Mouse (Mus musculus) cerebellum, adult 2 months (tissue): ENCODE measurements around the gene Pcgf1.

Source experiments
- CTCF ChIP-seq: fragments of 200-500 bp; IDR thresholded peaks from 2 replicates; pipeline ENCODE4 v1.5.1; 2011; ENCODE audit warnings: low read depth, mild to moderate bottlenecking, control low read depth, low read length, moderate library complexity, borderline replicate concordance; ENCODE audit not compliant: insufficient read depth
- POLR2A ChIP-seq: fragments of 200-500 bp; IDR thresholded peaks from 2 replicates; pipeline ENCODE4 v1.6.1; 2011; ENCODE audit warnings: low read length, control low read depth, borderline replicate concordance; ENCODE audit not compliant: insufficient read depth

GRCm38 (mm10) chr6:83029777-83030176 is 47.9 kb upstream of the Pcgf1 start:
- TF ChIP-seq CTCF (no peak), POLR2A (no peak)
